Mouse (Mus musculus): Measurements from ENCODE around the gene Cpm.
"Not testable (repeated sequence)": the region's sequence is repeated elsewhere in the genome, so short reads cannot be mapped to it uniquely, and the experiment has no call there.

Gene Cpm

GRCm38 (mm10) chr10:117706440-117706839 lies 77.1 kb downstream of the Cpm start:
- no peak for DNase-seq

- no peak for DNase-seq
These were observed 78.0 kb downstream of the Cpm start for GRCm38 (mm10) chr10:117707114-117707838.

DNA sequence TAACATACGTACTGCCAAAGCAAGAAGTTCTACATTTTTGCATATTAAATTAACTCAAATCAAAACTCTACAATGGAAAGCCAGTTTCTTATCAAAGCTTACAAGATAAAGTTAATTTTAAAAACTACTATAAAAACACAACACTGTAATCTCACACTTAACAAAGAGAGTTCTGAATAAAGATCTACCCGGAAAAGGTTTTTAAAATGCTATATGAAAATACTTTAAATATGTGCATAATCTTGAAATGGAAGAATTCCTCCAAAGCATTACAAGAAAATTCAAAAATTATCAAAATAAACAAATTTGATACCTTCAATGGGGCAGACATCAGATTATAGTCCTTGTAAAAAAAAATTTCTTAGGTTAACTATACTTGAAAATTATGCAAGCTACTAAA lies 79.1 kb downstream of the Cpm start:
- no peak for DNase-seq

DNA sequence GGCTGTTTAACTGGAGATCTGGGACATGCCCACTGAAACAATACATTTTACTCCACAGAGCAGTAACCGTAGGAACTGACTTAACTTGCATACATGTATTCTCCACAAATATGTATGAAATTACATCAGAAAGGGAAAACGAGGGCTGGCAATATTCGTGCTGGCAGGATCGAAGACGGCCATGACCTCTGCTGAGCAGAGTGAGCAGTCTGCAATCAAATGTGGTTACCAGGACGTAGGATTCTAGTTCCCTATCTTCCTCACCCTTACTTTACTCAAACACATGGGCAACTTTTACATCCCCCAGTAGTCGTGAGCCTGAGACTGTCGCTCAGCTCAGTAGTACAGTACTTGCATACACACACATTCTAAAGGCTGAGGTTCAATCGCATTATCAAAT lies 79.6 kb downstream of the Cpm start:
- no peak for DNase-seq

GRCm38 (mm10) chr10:117709326-117709830 lies 80.1 kb downstream of the Cpm start:
- DNase-seq, result no peak

DNA sequence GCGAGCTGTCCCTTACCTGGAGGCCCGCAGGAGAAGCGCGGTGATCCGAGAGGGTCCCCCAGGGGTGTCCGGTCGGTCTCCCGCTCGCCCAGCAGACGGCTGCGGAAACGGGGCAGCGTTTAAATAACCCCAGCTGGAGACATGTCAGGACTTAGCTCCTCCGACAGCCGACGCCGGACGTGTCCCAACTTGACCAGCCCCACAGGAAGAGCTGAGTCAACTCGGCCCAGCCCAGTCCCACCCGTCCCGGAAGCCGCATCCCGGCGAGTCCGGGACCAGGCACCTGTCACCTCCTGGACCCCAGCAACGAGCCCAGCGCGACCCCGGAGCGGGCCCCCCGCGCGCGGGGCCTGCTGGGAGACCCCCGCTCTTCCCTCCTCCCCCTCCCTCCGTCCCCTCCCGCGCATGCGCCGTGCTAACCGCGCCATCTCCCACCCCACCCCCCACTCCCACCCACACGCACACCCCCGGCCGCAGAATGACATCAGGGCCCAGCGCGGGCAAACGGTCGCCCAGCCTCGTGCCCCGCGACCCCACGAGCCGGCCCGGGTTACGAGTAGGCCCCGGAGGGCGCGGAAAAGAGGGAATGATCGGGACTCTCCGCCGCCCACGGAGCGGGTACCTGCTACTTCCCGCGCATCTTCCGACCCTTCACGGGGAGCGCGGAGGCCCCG lies 80.8 kb downstream of the Cpm start:
- peak; percentile 90 for DNase-seq

- DNase-seq, result peak; percentile 97
These were observed 81.4 kb downstream of the Cpm start, which contains the start of gene Mdm2 for GRCm38 (mm10) chr10:117710604-117711141. TSS of gene Mdm2 (minus strand) at chr10:117710758.

DNA sequence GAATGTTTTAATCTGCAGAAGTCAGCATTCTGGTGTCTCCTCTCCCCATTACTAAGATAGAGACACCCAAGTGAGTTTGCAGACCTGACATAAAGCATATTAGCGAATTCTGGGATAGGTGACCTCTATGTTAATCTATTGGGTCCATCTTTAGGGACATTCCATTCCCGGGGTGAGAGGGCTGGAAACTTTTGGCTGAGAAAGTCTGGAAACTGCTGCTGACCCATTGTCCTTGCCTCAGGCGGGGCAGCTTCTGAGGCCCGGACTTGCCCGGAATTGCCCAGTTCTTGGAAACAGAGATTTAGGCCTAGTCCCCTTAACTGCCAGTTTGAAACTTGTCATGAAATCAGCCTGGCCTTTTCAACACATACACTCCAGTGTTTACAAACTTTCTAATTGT lies 82.1 kb downstream of the Cpm start:
- peak; percentile 64 for DNase-seq

- no peak for DNase-seq
These were observed 83.0 kb downstream of the Cpm start for GRCm38 (mm10) chr10:117712191-117712754.

GRCm38 (mm10) chr10:117712871-117713270 lies 83.6 kb downstream of the Cpm start:
- no peak for DNase-seq

DNA sequence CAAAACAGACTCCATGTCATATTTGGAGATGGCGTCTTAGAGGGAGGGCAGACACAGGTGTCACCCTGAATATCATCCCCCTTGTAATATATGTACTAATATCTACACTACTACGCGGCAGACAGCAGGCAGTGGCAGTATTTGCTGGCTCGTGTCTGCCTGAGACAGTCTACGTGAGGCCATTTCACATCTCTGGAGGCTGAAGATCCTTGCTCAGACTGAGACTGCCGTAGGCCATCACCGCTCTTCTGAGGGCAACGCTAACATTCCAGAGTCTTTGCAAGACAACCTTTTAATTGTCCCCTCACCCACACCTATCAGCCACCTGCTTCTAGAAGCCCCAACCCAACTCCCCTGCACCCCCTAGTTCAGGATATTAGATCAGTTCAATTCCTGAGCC lies 84.2 kb downstream of the Cpm start:
- no peak for DNase-seq

GRCm38 (mm10) chr10:117714048-117714545 lies 84.8 kb downstream of the Cpm start:
- DNase-seq, result no peak

DNA sequence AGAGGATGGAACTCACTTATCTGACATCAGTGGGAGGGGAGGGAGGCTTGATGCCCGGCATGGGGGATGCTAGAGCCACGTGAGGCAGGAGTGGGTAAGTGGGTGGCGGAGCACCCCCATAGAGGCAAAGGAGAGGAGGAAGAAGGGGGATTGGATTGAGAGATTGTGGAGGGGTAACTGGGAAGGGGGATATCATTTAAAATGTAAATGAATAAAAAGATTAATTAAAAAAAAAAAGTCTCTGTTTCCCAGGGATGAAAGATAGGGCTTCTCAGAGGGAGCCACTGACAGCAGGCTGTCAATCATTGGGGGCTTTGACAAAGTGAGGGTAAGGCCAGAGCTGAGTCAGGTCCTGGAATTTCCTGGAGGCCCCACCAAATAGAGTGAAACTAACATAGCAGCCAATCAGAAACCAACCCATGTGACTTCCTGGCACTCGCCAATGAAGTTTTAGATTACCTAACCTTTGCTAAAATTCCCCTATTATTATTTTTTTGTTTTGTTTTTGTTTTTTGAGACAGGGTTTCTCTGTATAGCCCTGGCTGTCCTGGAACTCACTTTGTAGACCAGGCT lies 85.7 kb downstream of the Cpm start:
- DNase-seq, result no peak

GRCm38 (mm10) chr10:117715654-117716053 lies 86.4 kb downstream of the Cpm start:
- not testable (repeated sequence) for DNase-seq

- DNase-seq, result no peak
These were observed 87.4 kb downstream of the Cpm start for GRCm38 (mm10) chr10:117716686-117717085.

DNA sequence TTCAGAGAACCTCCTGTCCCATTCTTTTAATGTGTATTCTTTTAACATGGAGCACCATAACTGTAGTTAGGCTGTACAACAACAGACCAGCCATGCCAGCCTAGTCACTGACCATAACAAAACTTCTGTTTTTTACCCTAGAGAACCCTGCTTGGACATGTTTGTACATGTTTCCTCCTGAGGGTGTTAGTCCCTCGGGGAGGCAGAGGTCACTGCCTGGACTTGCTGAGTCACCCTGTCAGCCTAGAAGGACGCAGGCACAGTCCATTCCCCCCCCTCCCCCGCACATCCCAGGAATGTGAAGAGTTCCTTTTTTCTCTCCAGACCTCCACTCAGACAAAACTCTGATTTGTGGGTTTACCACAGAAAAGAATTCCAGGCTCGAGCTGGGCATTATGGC lies 88.3 kb downstream of the Cpm start:
- peak; percentile 78 for DNase-seq

GRCm38 (mm10) chr10:117718161-117719119 lies 89.1 kb downstream of the Cpm start:
- peak; percentile 80 for DNase-seq

- no peak for DNase-seq
These were observed 94.9 kb downstream of the Cpm start for GRCm38 (mm10) chr10:117724136-117724718.

DNA sequence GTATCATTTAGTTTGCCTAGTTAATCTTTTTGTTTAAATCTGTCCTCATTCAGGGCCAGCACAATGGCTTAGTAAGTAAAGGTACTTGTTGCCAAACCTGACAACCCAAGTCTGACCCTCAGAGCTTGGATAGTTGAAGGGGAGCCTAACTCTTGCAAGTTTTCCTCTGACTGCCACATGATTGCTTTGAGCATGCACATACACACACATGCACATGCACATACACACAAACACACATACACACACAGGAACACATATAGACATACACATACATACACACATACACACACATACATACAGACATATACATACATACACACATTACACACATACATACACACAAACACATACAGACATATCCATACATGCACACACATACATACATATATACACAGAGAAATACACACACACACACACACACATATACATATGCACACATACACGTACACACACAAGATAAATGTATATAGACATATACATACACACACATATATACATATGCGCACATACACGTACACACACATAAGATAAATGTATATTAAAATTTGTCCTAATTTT lies 95.6 kb downstream of the Cpm start:
- no peak for DNase-seq

DNA sequence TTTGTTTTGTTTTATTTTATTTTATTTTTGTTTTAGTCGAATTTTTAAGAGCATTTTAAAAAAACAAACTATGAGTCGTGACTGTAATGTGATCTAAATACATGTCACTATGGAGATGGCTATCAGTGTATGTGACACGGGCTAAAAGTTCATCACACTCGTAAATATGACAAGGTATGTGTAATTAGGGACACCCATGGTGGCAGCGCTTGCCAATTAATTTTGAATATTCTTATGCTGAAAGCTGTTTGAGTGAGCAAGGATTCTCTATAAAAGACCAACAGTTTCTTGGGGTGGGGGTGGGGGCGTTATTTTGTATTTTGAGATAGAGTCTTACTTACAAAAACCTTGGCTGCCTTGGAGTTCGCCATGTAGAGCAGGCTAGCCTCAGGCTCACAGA lies 96.4 kb downstream of the Cpm start:
- DNase-seq, result no peak

GRCm38 (mm10) chr10:117726350-117726749 lies 97.0 kb downstream of the Cpm start:
- DNase-seq, result no peak

Measured in kidney, postnatal 14 days (tissue).